Mouse (Mus musculus) neutrophil, adult 83 days (primary cell): ENCODE data around the gene Zan. TPM values are rescaled to one million over a fixed set of nuclear protein-coding genes. Genes with fewer than 3 reads are reported as not detected.

ENCODE experiments used
- total RNA-seq, 2 experiments: library from RNA; stranded (reverse); gene quantifications; one replicate each; pipeline ENCODE4 v1.2.4; 2023

Zan gene
- total RNA-seq = under 1 TPM; 0.02 to 0.29 TPM

GRCm38 (mm10) chr5:137476964-137477363 lies at the start of gene Zan:
TSS of gene Zan (minus strand) at chr5:137477064.

GRCm38 (mm10) chr5:137518436-137518835 lies 41.6 kb upstream of the Zan start, which contains the start of gene Gigyf1:
TSS of gene Gigyf1 (plus strand) at chr5:137518548.

GRCm38 (mm10) chr5:137501709-137502666 lies 25.1 kb upstream of the Zan start, which contains the start of gene Pop7:
TSS of gene Pop7 (minus strand) at chr5:137502518.

GRCm38 (mm10) chr5:137349384-137350204 lies 127.3 kb downstream of the Zan start, which contains the start of gene Ephb4:
TSS of gene Ephb4 (plus strand) at chr5:137350109.

GRCm38 (mm10) chr5:137333512-137334174 lies 143.2 kb downstream of the Zan start, which contains the start of gene Slc12a9:
TSS of gene Slc12a9 (minus strand) at chr5:137333597.

Other genes starting within 250 kb of the Zan start
- 10 to 100 TPM in 1 of 2 experiments, 1 to 10 TPM in 1; 7.4 to 13.1 TPM for gene Ache, start 189.5 kb downstream of the Zan start, total RNA-seq
- gene Ufsp1, start 182.4 kb downstream of the Zan start, total RNA-seq = 1 to 10 TPM; 3.5 to 4.1 TPM
- 100 to 1,000 TPM; 195 to 241 TPM for gene Srrt, start 169.4 kb downstream of the Zan start, total RNA-seq
- 10 to 100 TPM in 1 of 2 experiments, 1 to 10 TPM in 1; 7.9 to 12.1 TPM for gene Trip6, start 162.7 kb downstream of the Zan start, total RNA-seq
- gene Slc12a9, start 143.5 kb downstream of the Zan start, total RNA-seq = 10 to 100 TPM; 33.5 to 41.1 TPM
- gene Ephb4, start 127.0 kb downstream of the Zan start, total RNA-seq = under 1 TPM in 1 of 2 experiments, not detected in 1; 0.13 TPM
- gene Pop7, start 25.5 kb upstream of the Zan start, total RNA-seq = 10 to 100 TPM; 13.8 to 19.8 TPM
- gene Gigyf1, start 41.5 kb upstream of the Zan start, total RNA-seq = 10 to 100 TPM; 50.9 to 52.3 TPM
- not detected for gene Epo, start 56.2 kb upstream of the Zan start, total RNA-seq
- gene Gnb2, start 56.4 kb upstream of the Zan start, total RNA-seq = 100 to 1,000 TPM; 921 to 972 TPM
- gene Actl6b, start 76.5 kb upstream of the Zan start, total RNA-seq = not detected
- 10 to 100 TPM in 1 of 2 experiments, 1 to 10 TPM in 1; 7.0 to 11.2 TPM for gene Tfr2, start 92.8 kb upstream of the Zan start, total RNA-seq
- gene Mospd3, start 124.0 kb upstream of the Zan start, total RNA-seq = 10 to 100 TPM; 46.3 to 50.4 TPM
- gene Pcolce, start 136.7 kb upstream of the Zan start, total RNA-seq = 1 to 10 TPM in 1 of 2 experiments, under 1 TPM in 1; 0.84 to 4.0 TPM
- under 1 TPM in 1 of 2 experiments, not detected in 1; 0.26 TPM for gene Fbxo24, start 151.9 kb upstream of the Zan start, total RNA-seq
- gene Lrch4, start 152.1 kb upstream of the Zan start, total RNA-seq = 100 to 1,000 TPM; 217 to 232 TPM
- gene Gm20605, start 152.1 kb upstream of the Zan start, total RNA-seq = 10 to 100 TPM; 44.5 to 45.7 TPM
- 10 to 100 TPM; 74.3 to 76.8 TPM for gene Sap25, start 164.3 kb upstream of the Zan start, total RNA-seq
- not detected for gene Irs3, start 168.7 kb upstream of the Zan start, total RNA-seq
- gene Agfg2, start 207.7 kb upstream of the Zan start, total RNA-seq = 10 to 100 TPM; 27.2 to 29.2 TPM